Mouse (Mus musculus) midbrain, embryonic 16.5 days (tissue): Measurements from ENCODE around the gene Vps41. TPM values are rescaled to one million over a fixed set of nuclear protein-coding genes. Genes with fewer than 3 reads are reported as not detected.

Experiments
- ATAC-seq: fragments of 200-750 bp; cut with Nextera tagmentation; 2 replicates; pipeline ENCODE4 v1.8.0; 2017; ENCODE audit warnings: moderate TSS enrichment
- H3K27ac ChIP-seq: fragments of 300-500 bp; sonication (generic); 2 replicates; pipeline ENCODE4 v1.5.1; 2014; ENCODE audit warnings: mild to moderate bottlenecking, low read length, mixed read lengths
- H3K27me3 ChIP-seq: fragments of 300-500 bp; sonication (generic); 2 replicates; pipeline ENCODE4 v1.6.1; 2014; ENCODE audit warnings: low read depth, low read length, mixed read lengths; ENCODE audit not compliant: control insufficient read depth, insufficient read depth
- H3K36me3 ChIP-seq: fragments of 300-500 bp; sonication (generic); 2 replicates; pipeline ENCODE4 v1.6.1; 2014; ENCODE audit warnings: mild to moderate bottlenecking, low read length, moderate library complexity, mixed read lengths; ENCODE audit not compliant: control insufficient read depth, insufficient read depth
- H3K4me1 ChIP-seq: fragments of 300-500 bp; sonication (generic); 2 replicates; pipeline ENCODE4 v1.6.1; 2014; ENCODE audit warnings: mild to moderate bottlenecking, low read length, mixed read lengths; ENCODE audit not compliant: control insufficient read depth, insufficient read depth
- H3K4me2 ChIP-seq: fragments of 300-500 bp; sonication (generic); 2 replicates; pipeline ENCODE4 v1.6.1; 2014; ENCODE audit warnings: mild to moderate bottlenecking, low read length, mixed read lengths
- H3K4me3 ChIP-seq: fragments of 300-500 bp; sonication (generic); 2 replicates; pipeline ENCODE4 v1.5.1; 2014; ENCODE audit warnings: low read depth, mild to moderate bottlenecking, low read length, moderate library complexity, mixed read lengths
- H3K9ac ChIP-seq: fragments of 300-500 bp; sonication (generic); 2 replicates; pipeline ENCODE4 v1.6.1; 2014; ENCODE audit warnings: low read depth, low read length, mixed read lengths
- H3K9me3 ChIP-seq: fragments of 300-500 bp; sonication (generic); replicated peaks from 2 replicates; pipeline ENCODE4 v1.6.1; 2014; ENCODE audit warnings: mild to moderate bottlenecking, low read length, mixed read lengths; ENCODE audit not compliant: control insufficient read depth, poor library complexity, severe bottlenecking
- WGBS: fragments of 180-500 bp; shearing (Covaris S2); extraction: QIAGEN DNeasy Blood & Tissue Kit; methylation state at CpG from one replicate; pipeline ENCODE4 v1.1.7; 2014; 5-methylcytosine and 5-hydroxymethylcytosine counted together
- polyA plus RNA-seq: library from polyadenylated mRNA; unstranded; fragments of >200 nt; fragmentation: Nextera tagmentation; extraction: Ambion mirVana; gene quantifications from 2 replicates; pipeline ENCODE4 v1.2.1, GENCODE M21; 2015

Gene Vps41
- polyA plus RNA-seq, 1 experiment from 2014 or later: 133 TPM

- H3K4me3 ChIP-seq: no peak overlapping the region
- ATAC-seq: no peak
These were observed 126.5 kb downstream of the Vps41 start for GRCm38 (mm10) chr13:18843546-18843945.

GRCm38 (mm10) chr13:18847386-18847785 lies 130.3 kb downstream of the Vps41 start:
- H3K27me3 ChIP-seq: no peaks in the 10 kb centered on the region
- no peak overlapping the region for H3K27ac ChIP-seq
- peaks cover 7% of the 10 kb centered on the region; the same call in 1 of the 2 replicates for H3K36me3 ChIP-seq
- H3K4me1 ChIP-seq: no peaks in the 10 kb centered on the region
- no peaks in the 10 kb centered on the region for H3K9me3 ChIP-seq
- 92% methylated on average over 3 of the region's 3 CpGs for WGBS
- H3K4me3 ChIP-seq: no peak overlapping the region
- ATAC-seq: no peak
- no peak overlapping the region for H3K9ac ChIP-seq
- no peak overlapping the region for H3K4me2 ChIP-seq

More at GRCm38 (mm10) chr13:18843546-18843945, 126.5 kb downstream of the Vps41 start:
- H3K4me1 ChIP-seq: no peaks in the 10 kb centered on the region
- H3K4me2 ChIP-seq: no peak overlapping the region
- 90% methylated on average over 1 of the region's 1 CpGs for WGBS
- H3K9ac ChIP-seq: no peak overlapping the region
- H3K36me3 ChIP-seq: peaks cover 7% of the 10 kb centered on the region; the same call in 1 of the 2 replicates
- no peak overlapping the region for H3K27ac ChIP-seq
- no peaks in the 10 kb centered on the region for H3K9me3 ChIP-seq
- H3K27me3 ChIP-seq: no peaks in the 10 kb centered on the region

- 0 out of 2 replicates have a peak, but pooled peaks have one; percentile 30 for ATAC-seq
- Histone ChIP-seq H3K9me3 (no peaks in the 10 kb centered on the region), H3K4me2 (no peak overlapping the region), H3K9ac (no peak overlapping the region), H3K4me1 (no peaks in the 10 kb centered on the region), H3K4me3 (no peak overlapping the region), H3K27me3 (no peaks in the 10 kb centered on the region), H3K27ac (no peak overlapping the region), H3K36me3 (peaks cover 7% of the 10 kb centered on the region; the same call in 1 of the 2 replicates)
These were observed 132.5 kb downstream of the Vps41 start for GRCm38 (mm10) chr13:18849563-18849962.

- no peaks in the 10 kb centered on the region for H3K4me1 ChIP-seq
- WGBS: 84% methylated on average over 4 of the region's 4 CpGs
- no peak for ATAC-seq
- H3K4me3 ChIP-seq: no peak overlapping the region
- H3K4me2 ChIP-seq: no peak overlapping the region
- no peaks in the 10 kb centered on the region for H3K9me3 ChIP-seq
- H3K9ac ChIP-seq: no peak overlapping the region
- H3K27ac ChIP-seq: no peak overlapping the region
- no peaks in the 10 kb centered on the region for H3K27me3 ChIP-seq
- peaks cover 4% of the 10 kb centered on the region; the same call in 1 of the 2 replicates for H3K36me3 ChIP-seq
These were observed 134.1 kb downstream of the Vps41 start for GRCm38 (mm10) chr13:18851182-18851581.

- no peak for ATAC-seq
- Histone ChIP-seq H3K27ac (no peak overlapping the region), H3K9ac (no peak overlapping the region), H3K36me3 (no peaks in the 10 kb centered on the region), H3K4me2 (no peak overlapping the region), H3K4me3 (no peak overlapping the region), H3K9me3 (no peaks in the 10 kb centered on the region), H3K4me1 (no peaks in the 10 kb centered on the region), H3K27me3 (no peaks in the 10 kb centered on the region)
- WGBS: 92% methylated on average over 8 of the region's 8 CpGs
These were observed 135.6 kb downstream of the Vps41 start for GRCm38 (mm10) chr13:18852718-18853117.

- Histone ChIP-seq H3K4me3 (no peak overlapping the region), H3K27me3 (no peaks in the 10 kb centered on the region), H3K36me3 (no peaks in the 10 kb centered on the region; the same call in 1 of the 2 replicates), H3K9ac (no peak overlapping the region), H3K27ac (0 out of 2 replicates have a peak overlapping the region, but pooled peaks have one; percentile 14), H3K4me2 (no peak overlapping the region), H3K4me1 (no peaks in the 10 kb centered on the region), H3K9me3 (no peaks in the 10 kb centered on the region)
- peak; percentile 88 for ATAC-seq
- WGBS: 36% methylated on average over 8 of the region's 8 CpGs
These were observed 139.1 kb downstream of the Vps41 start for GRCm38 (mm10) chr13:18856026-18856802.

GRCm38 (mm10) chr13:18858183-18858582 lies 141.1 kb downstream of the Vps41 start:
- Histone ChIP-seq H3K9ac (no peak overlapping the region), H3K4me2 (no peak overlapping the region), H3K27me3 (no peaks in the 10 kb centered on the region), H3K4me1 (no peaks in the 10 kb centered on the region), H3K36me3 (no peaks in the 10 kb centered on the region; the same call in 1 of the 2 replicates), H3K27ac (no peak overlapping the region), H3K4me3 (no peak overlapping the region), H3K9me3 (no peaks in the 10 kb centered on the region)
- no peak for ATAC-seq
- WGBS: 60% methylated on average over 4 of the region's 4 CpGs

- Histone ChIP-seq H3K4me2 (no peak overlapping the region), H3K27ac (no peak overlapping the region), H3K9ac (no peak overlapping the region), H3K27me3 (no peaks in the 10 kb centered on the region), H3K9me3 (no peaks in the 10 kb centered on the region), H3K4me3 (no peak overlapping the region), H3K4me1 (no peaks in the 10 kb centered on the region), H3K36me3 (peaks cover 4% of the 10 kb centered on the region; the same call in 1 of the 2 replicates)
- ATAC-seq: no peak
- WGBS: 83% methylated on average over 3 of the region's 3 CpGs
These were observed 142.3 kb downstream of the Vps41 start for GRCm38 (mm10) chr13:18859389-18859788.

GRCm38 (mm10) chr13:18868030-18868490 lies 151.0 kb downstream of the Vps41 start:
- WGBS: 39% methylated on average over 5 of the region's 5 CpGs
- Histone ChIP-seq H3K36me3 (0 out of 2 replicates have a peak, but pooled peaks cover 4% of the 10 kb centered on the region), H3K4me2 (no peak overlapping the region), H3K27me3 (no peaks in the 10 kb centered on the region), H3K4me1 (peaks cover 4% of the 10 kb centered on the region; the same call in 1 of the 2 replicates), H3K9me3 (no peaks in the 10 kb centered on the region), H3K27ac (0 out of 2 replicates have a peak overlapping the region, but pooled peaks have one; percentile 11), H3K4me3 (no peak overlapping the region), H3K9ac (no peak overlapping the region)
- peak; percentile 86 for ATAC-seq
